In genomic region chr7:74371208-74371607, GRCm38 (mm10) we compare ENCODE assay signal across 8 mouse cellular contexts.
DNase-seq lines count a peak whose midpoint lies in the region; ATAC-seq and TF ChIP-seq lines count a peak whose summit lies in the region.
"Had no signal": no experiment of that assay in that cellular context is flagged by ENCODE, and none has a peak within 500 bp of the region (broad histone marks: within the 10 kb centered on the region; RNA-seq: fewer than 3 reads in every experiment).

No protein-coding gene starts in this region.

- no peak overlapping the region for H3K27ac ChIP-seq in liver, adult 2 months (replicated peaks; ENCODE audit: insufficient read depth, low read depth, low read length)
- H3K27ac ChIP-seq in hindbrain, embryonic 16.5 days (ENCODE audit: low read depth, low read length) = no peak overlapping the region
- H3K27ac ChIP-seq in lung, embryonic 16.5 days (ENCODE audit: low read length) = no peak overlapping the region
- no peak overlapping the region for H3K27ac ChIP-seq in stomach, postnatal 0 days (replicated peaks)
- H3K27ac ChIP-seq: limb, embryonic 15.5 days had no signal

- no peaks in the 10 kb centered on the region for H3K79me2 ChIP-seq in liver, adult 2 months (ENCODE audit: control insufficient read depth, insufficient read depth, low read length)

- peaks cover 6% of the 10 kb centered on the region; the same call in 1 of the 2 replicates for H3K4me1 ChIP-seq in liver, adult 2 months (ENCODE audit: control insufficient read depth, insufficient read depth, low read length)
- H3K4me1 ChIP-seq in hindbrain, embryonic 16.5 days (ENCODE audit: control insufficient read depth, insufficient read depth, low read depth, low read length) = peaks cover 5% of the 10 kb centered on the region
- H3K4me1 ChIP-seq in lung, embryonic 16.5 days (replicated peaks; ENCODE audit: control insufficient read depth, insufficient read depth, low read length) = no peaks in the 10 kb centered on the region
- no peaks in the 10 kb centered on the region for H3K4me1 ChIP-seq in stomach, postnatal 0 days (replicated peaks; ENCODE audit: control insufficient read depth, insufficient read depth)

- no peaks in the 10 kb centered on the region for H3K27me3 ChIP-seq in liver, adult 2 months (ENCODE audit: control insufficient read depth, insufficient read depth, low read length)
- H3K27me3 ChIP-seq in Patski = no peaks in the 10 kb centered on the region
- H3K27me3 ChIP-seq in hindbrain, embryonic 16.5 days (replicated peaks; ENCODE audit: control insufficient read depth, insufficient read depth, low read length) = no peaks in the 10 kb centered on the region
- no peaks in the 10 kb centered on the region for H3K27me3 ChIP-seq in lung, embryonic 16.5 days (ENCODE audit: control insufficient read depth, insufficient read depth, low read depth, low read length)
- no peaks in the 10 kb centered on the region for H3K27me3 ChIP-seq in stomach, postnatal 0 days (ENCODE audit: control insufficient read depth, insufficient read depth, low read length)

- 28% methylated on average over 2 of the region's 2 CpGs for WGBS in liver, adult 2 months
- 41% methylated on average over 2 of the region's 2 CpGs for WGBS in hindbrain, embryonic 16.5 days
- WGBS in lung, embryonic 16.5 days = 21% methylated on average over 2 of the region's 2 CpGs
- WGBS in stomach, postnatal 0 days = 33% methylated on average over 2 of the region's 2 CpGs

- H3K9me3 ChIP-seq in hindbrain, embryonic 16.5 days (ENCODE audit: control insufficient read depth, low read length) = no peaks in the 10 kb centered on the region
- no peaks in the 10 kb centered on the region for H3K9me3 ChIP-seq in lung, embryonic 16.5 days (ENCODE audit: control insufficient read depth, low read length)
- H3K9me3 ChIP-seq in stomach, postnatal 0 days (ENCODE audit: control insufficient read depth, low read length) = no peaks in the 10 kb centered on the region
- H3K9me3 ChIP-seq: limb, embryonic 15.5 days had no signal

- H3K4me2 ChIP-seq in hindbrain, embryonic 16.5 days (ENCODE audit: low read length) = no peak overlapping the region
- no peak overlapping the region for H3K4me2 ChIP-seq in lung, embryonic 16.5 days (ENCODE audit: low read depth, low read length)
- no peak overlapping the region for H3K4me2 ChIP-seq in stomach, postnatal 0 days (replicated peaks; ENCODE audit: low read depth)
- H3K4me2 ChIP-seq: limb, embryonic 15.5 days had no signal

- POLR2A ChIA-PET in Patski (lab: Charles Lee) = no interaction called here

- no peak overlapping the region for H3K9ac ChIP-seq in liver, adult 2 months (ENCODE audit: low read depth, low read length)
- no peak overlapping the region for H3K9ac ChIP-seq in hindbrain, embryonic 16.5 days (ENCODE audit: low read depth, low read length)
- H3K9ac ChIP-seq in lung, embryonic 16.5 days (ENCODE audit: low read length) = no peak overlapping the region
- no peak overlapping the region for H3K9ac ChIP-seq in stomach, postnatal 0 days (ENCODE audit: low read length)
- H3K9ac ChIP-seq: limb, embryonic 15.5 days had no signal

- no peaks in the 10 kb centered on the region for H3K36me3 ChIP-seq in liver, adult 2 months (ENCODE audit: control insufficient read depth, insufficient read depth, low read length)
- H3K36me3 ChIP-seq in hindbrain, embryonic 16.5 days (ENCODE audit: control insufficient read depth, insufficient read depth, low read length) = no peaks in the 10 kb centered on the region
- no peaks in the 10 kb centered on the region for H3K36me3 ChIP-seq in lung, embryonic 16.5 days (ENCODE audit: control insufficient read depth, insufficient read depth, low read length)
- H3K36me3 ChIP-seq in stomach, postnatal 0 days (ENCODE audit: control insufficient read depth, insufficient read depth, low read length) = no peaks in the 10 kb centered on the region
- H3K36me3 ChIP-seq: limb, embryonic 15.5 days had no signal

- TF ChIP-seq EP300 in stomach, postnatal 0 days (optimal IDR thresholded peaks at IDR 0.05) = no peak

- no peak overlapping the region for H3K4me3 ChIP-seq in liver, adult 2 months (ENCODE audit: insufficient read depth, low read depth, low read length)
- H3K4me3 ChIP-seq in hindbrain, embryonic 16.5 days (ENCODE audit: low read length) = no peak overlapping the region
- no peak overlapping the region for H3K4me3 ChIP-seq in lung, embryonic 16.5 days (ENCODE audit: low read length)
- no peak overlapping the region for H3K4me3 ChIP-seq in stomach, postnatal 0 days (ENCODE audit: low read depth, low read length)
- H3K4me3 ChIP-seq: limb, embryonic 15.5 days had no signal

- DNase-seq in liver, adult 2 months (ENCODE audit: extremely low read depth, low read depth, low spot score) = no peak
- no peak for DNase-seq in liver
- DNase-seq in Patski (ENCODE audit: low read depth, low spot score) = no peak
- DNase-seq in stomach, postnatal 0 days (ENCODE audit: low spot score) = peak; percentile 32

- CTCF ChIA-PET in Patski (lab: Charles Lee) = interaction anchor here (1.7 to 9.6 kb wide), 3 partner anchors 41 to 741 kb away, joined by 7 to 57 read pairs (median 13); no protein-coding TSS in a partner anchor

- in situ Hi-C loops in Patski (cut with MboI; ENCODE audit: low pct_unique_long_range_greater_than_20kb) = loop anchor here (5.0 to 25.0 kb wide), 6 partner anchors 46 to 1984 kb away; no protein-coding TSS in a partner anchor

- peak; percentile 29 for ATAC-seq in Patski
- ATAC-seq in common myeloid progenitor, adult 5-6 weeks (replicated peaks; ENCODE audit: low read depth, poor library complexity, severe bottlenecking) = peak; percentile 54
- peak; percentile 72 for ATAC-seq in hindbrain, embryonic 16.5 days
- peak; percentile 66; the same call in 1 of the 2 replicates for ATAC-seq in lung, embryonic 16.5 days (ENCODE audit: low read depth)
- no peak for ATAC-seq in stomach, postnatal 0 days (ENCODE audit: low FRiP score, low TSS enrichment)

- TF ChIP-seq POLR2A in liver, adult 2 months (IDR thresholded peaks at IDR 0.05; ENCODE audit: extremely low read depth, insufficient read depth, low read length) = no peak

- TF ChIP-seq CTCF in liver, adult 2 months (IDR thresholded peaks at IDR 0.05; ENCODE audit: low read depth, low read length) = peak; percentile 35
- TF ChIP-seq CTCF in Patski (IDR thresholded peaks at IDR 0.05) = peak; percentile 70
- TF ChIP-seq CTCF in stomach, postnatal 0 days (IDR thresholded peaks at IDR 0.05; ENCODE audit: low read depth) = peak; percentile 89

Comparison
In these comparisons a context has a peak if more than half of its experiments do, and no peak if none do; other contexts are left out.
1. CTCF ChIP-seq: peak in every context shown above with its lines; median percentile 89 in stomach, postnatal 0 days; 70 in Patski; 35 in liver, adult 2 months.